Mouse (Mus musculus): ENCODE measurements around the gene Slitrk2. TPM values are rescaled to one million over a fixed set of nuclear protein-coding genes. Genes with fewer than 3 reads are reported as not detected.

Slitrk2 gene
- 4.8 and 5.4 TPM in 2 replicates for polyA plus RNA-seq (2016; fragmentation: Nextera tagmentation; extraction: Ambion mirVana)

DNA sequence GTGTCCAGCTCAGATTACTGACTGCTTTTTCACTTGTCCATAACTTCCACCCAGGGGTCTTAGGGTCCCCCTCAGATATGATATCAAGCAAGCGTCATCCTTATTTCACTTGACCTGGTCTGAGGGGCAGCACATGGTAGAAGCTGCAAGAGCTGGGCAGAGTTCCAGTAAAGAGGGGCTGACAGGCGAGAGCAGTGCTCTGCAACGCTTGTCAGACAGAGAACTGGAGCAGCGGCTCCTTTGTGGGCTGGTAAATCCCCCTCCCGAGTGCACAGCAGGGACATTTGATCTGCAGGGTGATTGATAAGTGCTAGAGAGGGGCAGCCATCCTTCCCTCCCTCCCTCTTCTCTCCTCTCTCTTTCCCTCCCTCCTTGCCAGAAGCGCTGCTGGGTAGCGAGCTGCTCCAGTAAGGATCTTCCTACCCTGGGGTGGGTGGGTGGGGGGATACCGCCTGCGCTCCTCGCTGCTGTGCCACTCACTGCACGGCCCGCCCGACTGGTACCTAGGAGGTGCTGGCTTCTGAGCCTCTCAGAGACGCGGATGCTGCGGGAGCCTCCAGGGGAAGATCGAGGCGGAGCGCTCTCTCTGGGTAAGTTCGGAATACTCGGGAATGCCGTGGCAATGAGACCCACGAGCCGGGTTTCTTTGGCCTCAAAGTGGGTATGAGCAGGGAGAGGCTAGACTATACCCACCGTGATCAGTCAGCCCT is at the start of gene Slitrk2:
Gene Slitrk2 (plus strand): TSS at position 408 of the 710 bp plus-strand sequence.
- no peaks in the 10 kb centered on the region for H3K36me3 ChIP-seq
- peak; percentile 66 for ATAC-seq (ENCODE audit: low FRiP score)
- H3K27ac ChIP-seq: no peak within 1 kb of the TSS
- WGBS: 15% methylated on average over 25 of the region's 25 CpGs
- H3K4me1 ChIP-seq: no peaks in the 10 kb centered on the region
- no peaks in the 10 kb centered on the region; the same call in 1 of the 2 replicates for H3K27me3 ChIP-seq
- peak within 1 kb of the TSS; percentile 52 for H3K4me2 ChIP-seq (replicated peaks)
- H3K4me3 ChIP-seq: peak within 1 kb of the TSS; percentile 35
- no peaks in the 10 kb centered on the region for H3K9me3 ChIP-seq (replicated peaks)
- peak within 1 kb of the TSS; percentile 50 for H3K9ac ChIP-seq

DNA sequence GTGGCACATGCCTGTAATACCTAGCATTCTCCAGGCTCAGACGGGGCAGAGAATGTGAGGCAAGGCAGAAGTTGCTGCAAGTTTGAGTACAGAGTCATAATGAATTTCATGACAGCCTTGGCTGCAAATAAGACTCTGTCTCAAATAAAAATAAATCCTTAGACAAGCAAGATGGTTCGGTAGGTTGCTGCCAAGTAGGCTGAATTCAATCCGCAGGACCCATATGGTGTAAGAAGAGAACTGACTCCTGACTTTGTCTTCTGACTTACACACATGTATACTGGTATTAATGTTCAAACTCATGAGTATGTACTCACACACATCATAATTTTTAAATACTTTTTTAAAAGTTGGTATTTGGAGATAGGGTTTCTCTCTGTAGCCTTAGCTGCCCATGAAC is 43.6 kb upstream of the Slitrk2 start:
- no peak overlapping the region for H3K4me2 ChIP-seq (replicated peaks)
- H3K27ac ChIP-seq: no peak overlapping the region
- H3K9me3 ChIP-seq (replicated peaks): no peaks in the 10 kb centered on the region
- ATAC-seq (ENCODE audit: low FRiP score): no peak
- H3K9ac ChIP-seq: no peak overlapping the region
- H3K36me3 ChIP-seq: no peaks in the 10 kb centered on the region
- 92% methylated on average over 3 of the region's 3 CpGs for WGBS
- H3K4me3 ChIP-seq: no peak overlapping the region
- no peaks in the 10 kb centered on the region for H3K27me3 ChIP-seq
- H3K4me1 ChIP-seq: no peaks in the 10 kb centered on the region

DNA sequence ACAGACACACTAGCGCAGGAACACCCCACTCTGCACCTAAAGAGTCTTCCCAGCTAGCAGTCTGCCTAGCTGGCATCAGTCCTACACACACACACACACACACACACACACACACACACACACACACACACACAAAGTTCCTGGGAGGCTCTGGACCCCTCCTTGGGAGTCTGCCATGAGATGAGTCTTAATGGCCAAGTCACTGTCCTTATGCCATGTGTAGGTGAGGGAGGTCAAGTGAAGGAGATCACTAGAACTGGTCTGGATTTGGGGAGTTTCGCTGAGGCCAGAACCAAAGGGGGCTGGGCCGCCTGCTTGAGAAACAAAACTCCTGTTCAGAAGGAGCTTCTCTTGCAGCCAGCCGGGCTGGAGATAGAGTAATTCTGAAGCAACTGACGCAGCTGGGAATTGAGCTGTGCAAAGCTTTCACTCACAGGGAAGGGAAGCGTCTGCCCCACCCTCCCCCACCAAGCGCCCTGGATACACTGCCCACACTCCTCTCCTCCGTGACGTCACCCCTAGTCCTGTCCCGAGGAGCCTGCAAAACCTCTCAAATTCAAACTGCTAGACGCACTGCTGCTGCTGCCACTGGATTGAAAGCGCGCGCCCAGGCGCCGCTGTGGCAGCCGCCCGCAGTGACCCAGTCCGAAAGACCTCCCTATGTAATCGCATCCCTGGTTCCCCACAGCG is 3.5 kb downstream of the Slitrk2 start:
- peak overlapping the region; percentile 18; the same call in 1 of the 2 replicates for H3K9ac ChIP-seq
- H3K4me1 ChIP-seq: no peaks in the 10 kb centered on the region
- 21% methylated on average over 21 of the region's 21 CpGs for WGBS
- peak; percentile 88 for ATAC-seq (ENCODE audit: low FRiP score)
- no peaks in the 10 kb centered on the region for H3K9me3 ChIP-seq (replicated peaks)
- H3K27ac ChIP-seq: no peak overlapping the region
- H3K36me3 ChIP-seq: no peaks in the 10 kb centered on the region
- H3K4me3 ChIP-seq: peak overlapping the region; percentile 40
- H3K27me3 ChIP-seq: no peaks in the 10 kb centered on the region; the same call in 1 of the 2 replicates
- peak overlapping the region; percentile 58 for H3K4me2 ChIP-seq (replicated peaks)

DNA sequence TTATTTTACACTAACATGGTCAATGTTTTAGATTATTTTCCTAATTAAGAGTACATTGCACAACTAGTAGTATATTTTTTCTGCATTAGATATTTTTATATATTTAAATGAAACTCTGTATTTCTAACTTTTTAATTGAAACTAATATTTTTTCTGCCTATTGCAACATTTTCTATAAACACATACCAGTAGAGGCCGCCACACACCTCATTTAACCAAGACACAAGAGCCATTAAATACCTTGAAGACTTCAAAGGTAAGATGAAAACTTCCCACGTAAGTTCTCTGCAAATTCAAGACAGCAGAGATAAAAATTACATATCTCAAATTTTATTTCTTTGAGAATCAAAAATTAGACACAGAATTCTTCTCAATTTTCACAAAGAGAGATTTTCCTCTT is 8.2 kb downstream of the Slitrk2 start:
- Histone ChIP-seq H3K27me3 (no peaks in the 10 kb centered on the region), H3K9ac (no peak overlapping the region), H3K9me3 (replicated peaks) (no peaks in the 10 kb centered on the region), H3K4me2 (replicated peaks) (no peak overlapping the region), H3K36me3 (no peaks in the 10 kb centered on the region), H3K4me3 (no peak overlapping the region), H3K27ac (no peak overlapping the region), H3K4me1 (no peaks in the 10 kb centered on the region)
- WGBS: 34% methylated on average over 2 of the region's 2 CpGs
- ATAC-seq (ENCODE audit: low FRiP score): no peak

DNA sequence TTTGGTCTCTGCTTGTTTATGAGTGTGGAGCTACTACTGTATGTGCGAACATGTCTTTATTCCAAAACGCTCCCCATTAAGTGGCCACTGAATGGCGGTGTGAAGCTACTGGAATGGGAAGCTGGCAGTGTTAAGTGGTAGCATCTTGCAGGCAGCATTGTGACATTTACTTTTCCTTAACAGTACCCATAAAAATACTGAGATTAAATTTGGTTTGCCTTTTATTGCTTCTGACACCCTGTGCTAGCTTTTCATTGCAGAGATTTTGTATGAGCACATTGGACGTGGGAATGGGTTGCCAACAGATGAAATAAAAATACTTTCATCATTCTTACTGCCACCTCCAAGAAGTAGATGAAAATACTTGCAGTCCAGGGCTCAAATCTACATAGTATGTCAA is 27.8 kb downstream of the Slitrk2 start:
- no peak overlapping the region for H3K4me2 ChIP-seq (replicated peaks)
- no peaks in the 10 kb centered on the region for H3K27me3 ChIP-seq
- no peaks in the 10 kb centered on the region for H3K9me3 ChIP-seq (replicated peaks)
- H3K36me3 ChIP-seq: no peaks in the 10 kb centered on the region
- H3K9ac ChIP-seq: no peak overlapping the region
- no peak overlapping the region for H3K4me3 ChIP-seq
- H3K4me1 ChIP-seq: no peaks in the 10 kb centered on the region
- H3K27ac ChIP-seq: no peak overlapping the region
- WGBS: 88% methylated on average over 4 of the region's 4 CpGs
- no peak for ATAC-seq (ENCODE audit: low FRiP score)

DNA sequence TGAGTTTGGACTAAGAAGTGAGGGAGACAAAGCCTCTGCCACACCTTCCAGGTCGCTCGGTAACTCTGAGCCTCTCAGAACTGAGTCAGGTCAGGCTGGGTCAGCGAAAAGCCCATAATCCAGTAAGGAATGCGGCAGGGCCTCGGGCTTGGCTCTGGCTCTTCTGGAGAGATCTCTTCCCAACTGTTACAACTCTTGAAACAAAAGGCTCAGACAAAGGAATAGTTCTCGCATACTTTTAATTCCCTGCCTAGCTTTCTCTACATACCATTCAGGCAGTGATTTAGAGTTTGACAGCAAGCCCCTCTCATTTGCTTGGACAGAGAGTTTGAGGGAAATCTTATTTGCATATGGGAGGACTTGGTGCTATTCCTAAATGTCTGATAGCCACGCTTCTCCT is 29.5 kb downstream of the Slitrk2 start:
- Histone ChIP-seq H3K27ac (no peak overlapping the region), H3K4me2 (replicated peaks) (no peak overlapping the region), H3K36me3 (no peaks in the 10 kb centered on the region), H3K9me3 (replicated peaks) (no peaks in the 10 kb centered on the region), H3K27me3 (no peaks in the 10 kb centered on the region), H3K4me3 (no peak overlapping the region), H3K9ac (no peak overlapping the region), H3K4me1 (no peaks in the 10 kb centered on the region)
- 33% methylated on average over 7 of the region's 7 CpGs for WGBS
- ATAC-seq (ENCODE audit: low FRiP score): no peak

Data from hindbrain, embryonic 12.5 days (tissue).